Mouse (Mus musculus) ES-Bruce4 (cell line): Measurements from ENCODE around the gene Sox5.

Experiments used
- CTCF ChIP-seq: IDR thresholded peaks from one replicate; pipeline ENCODE4 v1.8.1; 2011; ENCODE audit warnings: low read depth, low read length
- POLR2A ChIP-seq: IDR thresholded peaks from one replicate; pipeline ENCODE4 v1.8.1; 2011; ENCODE audit warnings: low read length; ENCODE audit not compliant: insufficient read depth

- TF ChIP-seq POLR2A, result no peak
- no peak for TF ChIP-seq CTCF
These were observed 122.4 kb downstream of the Sox5 start for GRCm38 (mm10) chr6:144659115-144660108.
